Mouse (Mus musculus) ES-CJ7 (cell line): ENCODE measurements around the gene Gm21897.
A peak's percentile ranks its signal among the peaks of the same experiment; 100 is the strongest.
"Not testable (repeated sequence)": the region's sequence is repeated elsewhere in the genome, so short reads cannot be mapped to it uniquely, and the experiment has no call there.

Experiments used
- DNase-seq: peaks from one replicate; pipeline ENCODE4 v3.0.0; 2011; ENCODE audit warnings: low read depth, low spot score

The Gm21897 gene

GRCm38 (mm10) chr16:15317158-15317557 lies at the start of gene Gm21897:
Gene Gm21897, plus strand, starts transcription at chr16:15317458.
- DNase-seq = not testable (repeated sequence)

GRCm38 (mm10) chr16:15272291-15272690 lies 45.0 kb upstream of the Gm21897 start:
- no peak for DNase-seq

GRCm38 (mm10) chr16:15277461-15277860 lies 39.8 kb upstream of the Gm21897 start:
- no peak for DNase-seq

GRCm38 (mm10) chr16:15293041-15293440 lies 24.2 kb upstream of the Gm21897 start:
- DNase-seq = peak; percentile 75

GRCm38 (mm10) chr16:15294289-15294688 lies 23.0 kb upstream of the Gm21897 start:
- no peak for DNase-seq

- peak; percentile 51 for DNase-seq
These were observed 22.2 kb upstream of the Gm21897 start for GRCm38 (mm10) chr16:15294911-15295659.

GRCm38 (mm10) chr16:15334526-15334925 lies 17.3 kb downstream of the Gm21897 start:
- no peak for DNase-seq

- no peak for DNase-seq
These were observed 21.8 kb downstream of the Gm21897 start for GRCm38 (mm10) chr16:15339051-15339450.

- DNase-seq = no peak
These were observed 28.8 kb downstream of the Gm21897 start for GRCm38 (mm10) chr16:15346045-15346444.

GRCm38 (mm10) chr16:15349381-15349780 lies 32.1 kb downstream of the Gm21897 start:
- no peak for DNase-seq

GRCm38 (mm10) chr16:15351301-15351700 lies 34.0 kb downstream of the Gm21897 start:
- no peak for DNase-seq

- peak; percentile 60 for DNase-seq
These were observed 35.1 kb downstream of the Gm21897 start for GRCm38 (mm10) chr16:15352320-15352719.

GRCm38 (mm10) chr16:15354901-15355300 lies 37.6 kb downstream of the Gm21897 start:
- DNase-seq = no peak

GRCm38 (mm10) chr16:15355339-15355738 lies 38.1 kb downstream of the Gm21897 start:
- no peak for DNase-seq

- no peak for DNase-seq
These were observed 40.5 kb downstream of the Gm21897 start for GRCm38 (mm10) chr16:15357766-15358165.

GRCm38 (mm10) chr16:15359110-15359782 lies 42.0 kb downstream of the Gm21897 start:
- no peak for DNase-seq

GRCm38 (mm10) chr16:15360825-15361224 lies 43.6 kb downstream of the Gm21897 start:
- no peak for DNase-seq
